Mouse (Mus musculus) ES-Bruce4 (cell line): ENCODE results near the gene Dpp6.

Experiments used
- CTCF ChIP-seq: IDR thresholded peaks from one replicate; pipeline ENCODE4 v1.8.1; 2011; ENCODE audit warnings: low read depth, low read length
- EP300 ChIP-seq: IDR thresholded peaks from 2 replicates; pipeline ENCODE4 v1.6.1; 2011; ENCODE audit warnings: low read depth, low read length; ENCODE audit not compliant: insufficient read depth
- POLR2A ChIP-seq: IDR thresholded peaks from one replicate; pipeline ENCODE4 v1.8.1; 2011; ENCODE audit warnings: low read length; ENCODE audit not compliant: insufficient read depth

DNA sequence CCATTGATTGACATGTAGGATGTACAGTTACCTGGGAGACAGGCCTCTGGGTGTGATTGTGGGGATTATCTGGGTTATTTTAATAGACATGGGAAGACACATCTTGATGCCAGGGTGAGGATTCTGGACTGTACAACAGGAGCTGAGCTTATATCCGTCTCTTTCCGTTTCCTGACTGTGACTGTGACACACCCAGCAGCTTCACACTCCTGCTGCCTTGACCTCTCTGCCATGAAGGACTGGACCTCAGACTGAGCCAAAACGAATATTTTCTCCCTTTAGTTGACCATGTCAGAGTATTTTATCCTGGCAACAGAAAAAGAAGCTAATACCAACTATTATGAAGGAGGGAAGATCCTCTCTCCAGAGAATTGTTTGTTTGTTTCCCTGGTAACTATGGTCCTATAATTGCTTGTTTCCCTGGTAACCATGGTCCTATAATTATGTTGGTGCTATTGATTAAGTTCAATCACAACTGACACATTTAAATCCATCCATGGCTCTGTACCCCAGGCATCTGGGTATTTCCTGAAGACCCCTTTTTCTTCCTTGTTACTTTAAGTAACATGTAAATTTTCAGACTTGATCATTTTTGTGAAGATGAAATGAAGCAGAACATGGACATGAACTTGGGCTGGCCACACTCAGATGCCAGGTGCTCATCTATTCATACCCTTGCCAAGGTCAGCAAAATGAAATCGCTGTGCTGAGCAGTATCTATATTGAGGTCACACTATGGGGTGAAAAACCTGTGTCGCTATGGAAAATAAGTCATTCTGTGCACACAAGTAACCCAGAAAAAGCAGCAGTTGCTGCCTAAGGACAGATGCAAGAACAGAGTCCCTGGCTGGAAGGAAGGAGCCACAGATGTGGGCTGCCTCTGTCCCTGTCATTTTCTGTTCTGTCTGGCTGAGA lies 531.4 kb downstream of the Dpp6 start:
- no peak for TF ChIP-seq CTCF
- TF ChIP-seq POLR2A: no peak
- TF ChIP-seq EP300: no peak
